Mouse (Mus musculus) megakaryocyte progenitor cell, adult 5-6 weeks (primary cell): ENCODE data around the gene Tnfaip1. TPM values are rescaled to one million over a fixed set of nuclear protein-coding genes. Genes with fewer than 3 reads are reported as not detected.
A peak's percentile ranks its signal among the peaks of the same experiment; 100 is the strongest.
"Not testable (repeated sequence)": the region's sequence is repeated elsewhere in the genome, so short reads cannot be mapped to it uniquely, and the experiment has no call there.

Experiments used
- ATAC-seq: replicated peaks from 2 replicates; pipeline ENCODE4 v1.8.0; 2016; ENCODE audit warnings: mild to moderate bottlenecking, moderate TSS enrichment, inconsistent platforms; ENCODE audit not compliant: poor library complexity
- total RNA-seq, 2 experiments: library from RNA; stranded (forward) in 1 of 2; stranded (reverse) in 1 of 2; fragments of 157-497, 149-512 nt in 1 of 2; fragments of 200-1000 nt in 1 of 2; gene quantifications; 2 replicates each; pipeline versions ENCODE4 v1.2.3 to v1.2.4; 2015 to 2017

The Tnfaip1 gene
- total RNA-seq, 2 experiments from 2014 or later, result 5.5 to 9.3 TPM

GRCm38 (mm10) chr11:78540358-78540757, 4.2 kb upstream of the Tnfaip1 start:
- ATAC-seq, result no peak

GRCm38 (mm10) chr11:78536690-78537084, 555 bp upstream of the Tnfaip1 start:
- no peak for ATAC-seq

- no peak; the same call in 1 of the 2 replicates for ATAC-seq
Observed at GRCm38 (mm10) chr11:78535376-78536079, 604 bp downstream of the Tnfaip1 start.

GRCm38 (mm10) chr11:78534516-78534915, 1.6 kb downstream of the Tnfaip1 start:
- no peak for ATAC-seq

GRCm38 (mm10) chr11:78531515-78531914, 4.6 kb downstream of the Tnfaip1 start:
- not testable (repeated sequence) for ATAC-seq

GRCm38 (mm10) chr11:78531046-78531445, 5.1 kb downstream of the Tnfaip1 start:
- ATAC-seq, result no peak

GRCm38 (mm10) chr11:78530001-78530400, 6.1 kb downstream of the Tnfaip1 start:
- no peak for ATAC-seq

- ATAC-seq, result no peak
Observed at GRCm38 (mm10) chr11:78528714-78529113, 7.4 kb downstream of the Tnfaip1 start.

- ATAC-seq, result no peak
Observed at GRCm38 (mm10) chr11:78524838-78525237, 11.3 kb downstream of the Tnfaip1 start.

GRCm38 (mm10) chr11:78523241-78523955, 12.7 kb downstream of the Tnfaip1 start:
- no peak for ATAC-seq

- peak; percentile 58 for ATAC-seq
Observed at GRCm38 (mm10) chr11:78522481-78522997, 13.6 kb downstream of the Tnfaip1 start.

- ATAC-seq, result no peak
Observed at GRCm38 (mm10) chr11:78521880-78522279, 14.3 kb downstream of the Tnfaip1 start.

- no peak for ATAC-seq
Observed at GRCm38 (mm10) chr11:78518931-78519330, 17.2 kb downstream of the Tnfaip1 start.

GRCm38 (mm10) chr11:78515549-78516325, 20.4 kb downstream of the Tnfaip1 start:
- ATAC-seq, result peak; percentile 47; the same call in 1 of the 2 replicates

- no peak for ATAC-seq
Observed at GRCm38 (mm10) chr11:78513106-78513790, 22.9 kb downstream of the Tnfaip1 start.

GRCm38 (mm10) chr11:78512025-78512957, 23.8 kb downstream of the Tnfaip1 start, which contains the start of the genes Tmem199 and Poldip2:
TSS of gene Tmem199 (minus strand) at chr11:78512172.
TSS of gene Poldip2 (plus strand) at chr11:78512193.
- ATAC-seq, result peak; percentile 97

- peak; percentile 39; the same call in 1 of the 2 replicates for ATAC-seq
Observed at GRCm38 (mm10) chr11:78509148-78509547, 27.0 kb downstream of the Tnfaip1 start.

GRCm38 (mm10) chr11:78505430-78505829, 30.7 kb downstream of the Tnfaip1 start:
- ATAC-seq, result no peak

GRCm38 (mm10) chr11:78502909-78503650, 33.1 kb downstream of the Tnfaip1 start, which contains the start of gene Sebox:
TSS of gene Sebox (plus strand) at chr11:78503447.
- no peak for ATAC-seq
